Mouse (Mus musculus): ENCODE results near the gene Cenpn. TPM values are rescaled to one million over a fixed set of nuclear protein-coding genes. Genes with fewer than 3 reads are reported as not detected.

Cenpn gene
- polyA plus RNA-seq, 1 experiment from 2014 or later = 5.7 TPM

GRCm38 (mm10) chr8:116887813-116888212 lies 33.7 kb upstream of the Cenpn start:
- Histone ChIP-seq H3K9me3 (ENCODE audit: control insufficient read depth) (no peaks in the 10 kb centered on the region), H3K36me3 (ENCODE audit: control insufficient read depth, insufficient read depth) (0 out of 2 replicates have a peak, but pooled peaks cover 13% of the 10 kb centered on the region), H3K4me1 (replicated peaks; ENCODE audit: control insufficient read depth, insufficient read depth, low read length) (no peaks in the 10 kb centered on the region), H3K27ac (ENCODE audit: low read depth, low read length) (no peak overlapping the region), H3K4me2 (replicated peaks; ENCODE audit: low read depth) (no peak overlapping the region), H3K27me3 (replicated peaks; ENCODE audit: control insufficient read depth, insufficient read depth, low read length) (no peaks in the 10 kb centered on the region), H3K9ac (ENCODE audit: low read depth, low read length) (no peak overlapping the region), H3K4me3 (ENCODE audit: low read depth, low read length) (no peak overlapping the region)
- TF ChIP-seq CTCF (IDR thresholded peaks at IDR 0.05; ENCODE audit: low read depth) = no peak
- 80% methylated on average over 4 of the region's 4 CpGs for WGBS
- no peak for ATAC-seq

DNA sequence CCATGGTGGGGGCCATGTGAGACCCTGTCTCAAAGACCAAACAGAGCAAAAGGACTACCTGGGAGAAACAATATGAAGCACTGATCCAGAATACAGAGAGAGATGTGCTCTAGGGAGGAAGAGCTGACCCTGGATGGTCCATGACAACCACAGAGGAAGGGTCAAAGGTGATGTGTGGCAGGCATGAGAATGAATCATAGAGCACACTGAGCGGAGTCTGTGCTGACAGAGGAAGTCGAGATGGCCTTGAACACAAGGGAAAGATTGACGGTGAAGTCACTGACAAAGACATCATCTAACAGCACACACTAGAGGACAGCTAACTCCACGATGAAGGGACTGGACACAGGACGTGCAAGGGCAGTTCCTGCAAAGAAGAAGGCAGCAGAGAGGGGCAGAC lies 30.1 kb upstream of the Cenpn start:
- H3K36me3 ChIP-seq (ENCODE audit: control insufficient read depth, insufficient read depth) = peaks cover 15% of the 10 kb centered on the region; the same call in 1 of the 2 replicates
- no peak overlapping the region for H3K4me2 ChIP-seq (replicated peaks; ENCODE audit: low read depth)
- H3K9ac ChIP-seq (ENCODE audit: low read depth, low read length) = no peak overlapping the region
- ATAC-seq = no peak
- no peak for TF ChIP-seq CTCF (IDR thresholded peaks at IDR 0.05; ENCODE audit: low read depth)
- H3K9me3 ChIP-seq (ENCODE audit: control insufficient read depth) = no peaks in the 10 kb centered on the region
- no peaks in the 10 kb centered on the region for H3K27me3 ChIP-seq (replicated peaks; ENCODE audit: control insufficient read depth, insufficient read depth, low read length)
- 83% methylated on average over 5 of the region's 5 CpGs for WGBS
- H3K27ac ChIP-seq (ENCODE audit: low read depth, low read length) = no peak overlapping the region
- H3K4me1 ChIP-seq (replicated peaks; ENCODE audit: control insufficient read depth, insufficient read depth, low read length) = no peaks in the 10 kb centered on the region
- H3K4me3 ChIP-seq (ENCODE audit: low read depth, low read length) = no peak overlapping the region

- 78% methylated on average over 3 of the region's 3 CpGs for WGBS
- peaks cover 15% of the 10 kb centered on the region; the same call in 1 of the 2 replicates for H3K36me3 ChIP-seq (ENCODE audit: control insufficient read depth, insufficient read depth)
- no peaks in the 10 kb centered on the region for H3K4me1 ChIP-seq (replicated peaks; ENCODE audit: control insufficient read depth, insufficient read depth, low read length)
- H3K9me3 ChIP-seq (ENCODE audit: control insufficient read depth) = no peaks in the 10 kb centered on the region
- no peak overlapping the region for H3K27ac ChIP-seq (ENCODE audit: low read depth, low read length)
- no peak for ATAC-seq
- H3K4me3 ChIP-seq (ENCODE audit: low read depth, low read length) = no peak overlapping the region
- no peak overlapping the region for H3K4me2 ChIP-seq (replicated peaks; ENCODE audit: low read depth)
- no peak for TF ChIP-seq CTCF (IDR thresholded peaks at IDR 0.05; ENCODE audit: low read depth)
- no peak overlapping the region for H3K9ac ChIP-seq (ENCODE audit: low read depth, low read length)
- no peaks in the 10 kb centered on the region for H3K27me3 ChIP-seq (replicated peaks; ENCODE audit: control insufficient read depth, insufficient read depth, low read length)
Measured at GRCm38 (mm10) chr8:116892130-116892529, 29.4 kb upstream of the Cenpn start.

DNA sequence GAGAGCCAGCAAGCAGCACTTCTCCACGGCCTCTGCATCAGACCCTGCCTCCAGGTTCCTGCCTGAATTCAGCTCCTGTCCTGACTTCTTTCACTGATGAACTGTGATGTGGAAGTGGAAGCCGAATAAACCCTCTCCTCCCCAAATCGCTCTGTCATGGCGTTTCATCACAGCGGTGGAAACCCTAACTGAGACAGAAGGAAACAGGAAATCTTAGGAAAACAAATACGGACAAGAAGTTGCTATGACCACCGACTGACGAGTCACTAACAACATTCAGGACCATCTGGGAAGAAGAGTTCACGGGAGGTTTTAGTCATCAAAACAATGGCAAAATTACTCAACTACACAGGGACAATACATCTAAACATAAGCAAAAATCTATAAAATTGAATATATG lies 28.9 kb upstream of the Cenpn start:
- no peak for TF ChIP-seq CTCF (IDR thresholded peaks at IDR 0.05; ENCODE audit: low read depth)
- Histone ChIP-seq H3K9me3 (ENCODE audit: control insufficient read depth) (no peaks in the 10 kb centered on the region), H3K4me1 (replicated peaks; ENCODE audit: control insufficient read depth, insufficient read depth, low read length) (no peaks in the 10 kb centered on the region), H3K9ac (ENCODE audit: low read depth, low read length) (no peak overlapping the region), H3K27me3 (replicated peaks; ENCODE audit: control insufficient read depth, insufficient read depth, low read length) (no peaks in the 10 kb centered on the region), H3K4me3 (ENCODE audit: low read depth, low read length) (no peak overlapping the region), H3K27ac (ENCODE audit: low read depth, low read length) (no peak overlapping the region), H3K4me2 (replicated peaks; ENCODE audit: low read depth) (no peak overlapping the region), H3K36me3 (ENCODE audit: control insufficient read depth, insufficient read depth) (peaks cover 15% of the 10 kb centered on the region; the same call in 1 of the 2 replicates)
- no peak for ATAC-seq
- WGBS = 71% methylated on average over 9 of the region's 9 CpGs

DNA sequence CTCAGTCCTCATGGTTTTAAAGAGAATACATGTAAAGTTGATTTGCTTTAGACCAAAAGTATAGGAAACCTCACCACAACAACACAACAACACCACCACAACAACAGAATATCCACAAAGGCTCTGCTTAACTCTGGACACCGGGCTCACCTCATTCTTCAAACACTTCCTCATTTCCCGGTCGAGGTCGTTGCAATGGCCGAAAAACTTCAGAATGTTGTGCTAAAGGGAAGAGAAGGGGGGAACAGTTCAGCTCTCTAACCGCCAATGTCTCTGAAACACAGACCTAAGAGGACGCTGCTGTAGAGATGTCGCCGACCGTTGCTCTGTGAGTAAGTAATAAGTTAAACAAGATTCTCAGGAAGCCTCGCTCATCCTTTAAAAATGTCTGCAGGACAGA lies 27.6 kb upstream of the Cenpn start:
- no peak for TF ChIP-seq CTCF (IDR thresholded peaks at IDR 0.05; ENCODE audit: low read depth)
- no peak overlapping the region for H3K4me3 ChIP-seq (ENCODE audit: low read depth, low read length)
- WGBS = 72% methylated on average over 11 of the region's 11 CpGs
- H3K4me2 ChIP-seq (replicated peaks; ENCODE audit: low read depth) = no peak overlapping the region
- no peaks in the 10 kb centered on the region for H3K9me3 ChIP-seq (ENCODE audit: control insufficient read depth)
- H3K4me1 ChIP-seq (replicated peaks; ENCODE audit: control insufficient read depth, insufficient read depth, low read length) = no peaks in the 10 kb centered on the region
- no peak for ATAC-seq
- H3K36me3 ChIP-seq (ENCODE audit: control insufficient read depth, insufficient read depth) = peaks cover 10% of the 10 kb centered on the region; the same call in 1 of the 2 replicates
- H3K27me3 ChIP-seq (replicated peaks; ENCODE audit: control insufficient read depth, insufficient read depth, low read length) = no peaks in the 10 kb centered on the region
- no peak overlapping the region for H3K9ac ChIP-seq (ENCODE audit: low read depth, low read length)
- H3K27ac ChIP-seq (ENCODE audit: low read depth, low read length) = no peak overlapping the region

DNA sequence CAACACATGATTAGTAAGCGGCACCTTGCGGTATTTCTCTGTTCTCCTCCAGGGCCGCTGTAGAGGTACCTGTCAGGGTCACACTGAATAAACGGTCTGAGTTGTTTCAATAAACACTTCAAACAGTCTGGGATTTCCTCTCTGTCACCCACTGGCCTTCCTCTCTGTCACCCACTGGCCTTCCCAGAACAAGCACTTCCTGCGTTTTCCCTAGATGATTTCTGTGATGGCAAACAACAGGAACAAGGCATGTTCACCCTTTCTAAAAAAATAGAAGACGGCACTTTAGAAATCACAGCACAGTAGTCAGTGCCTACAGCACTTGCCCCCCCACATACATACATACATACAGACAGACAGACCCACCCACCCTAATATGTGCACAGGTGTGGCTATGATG lies 26.0 kb upstream of the Cenpn start:
- Histone ChIP-seq H3K9ac (ENCODE audit: low read depth, low read length) (no peak overlapping the region), H3K27ac (ENCODE audit: low read depth, low read length) (no peak overlapping the region), H3K4me2 (replicated peaks; ENCODE audit: low read depth) (no peak overlapping the region), H3K27me3 (replicated peaks; ENCODE audit: control insufficient read depth, insufficient read depth, low read length) (no peaks in the 10 kb centered on the region), H3K4me3 (ENCODE audit: low read depth, low read length) (no peak overlapping the region), H3K4me1 (replicated peaks; ENCODE audit: control insufficient read depth, insufficient read depth, low read length) (no peaks in the 10 kb centered on the region), H3K36me3 (ENCODE audit: control insufficient read depth, insufficient read depth) (peaks cover 3% of the 10 kb centered on the region; the same call in 1 of the 2 replicates), H3K9me3 (ENCODE audit: control insufficient read depth) (no peaks in the 10 kb centered on the region)
- no peak for TF ChIP-seq CTCF (IDR thresholded peaks at IDR 0.05; ENCODE audit: low read depth)
- 89% methylated on average over 6 of the region's 6 CpGs for WGBS
- ATAC-seq = no peak

- Histone ChIP-seq H3K27me3 (replicated peaks; ENCODE audit: control insufficient read depth, insufficient read depth, low read length) (no peaks in the 10 kb centered on the region), H3K9ac (ENCODE audit: low read depth, low read length) (no peak overlapping the region), H3K36me3 (ENCODE audit: control insufficient read depth, insufficient read depth) (peaks cover 5% of the 10 kb centered on the region; the same call in 1 of the 2 replicates), H3K9me3 (ENCODE audit: control insufficient read depth) (no peaks in the 10 kb centered on the region), H3K4me1 (replicated peaks; ENCODE audit: control insufficient read depth, insufficient read depth, low read length) (no peaks in the 10 kb centered on the region), H3K4me2 (replicated peaks; ENCODE audit: low read depth) (no peak overlapping the region), H3K27ac (ENCODE audit: low read depth, low read length) (no peak overlapping the region), H3K4me3 (ENCODE audit: low read depth, low read length) (no peak overlapping the region)
- TF ChIP-seq CTCF (IDR thresholded peaks at IDR 0.05; ENCODE audit: low read depth) = no peak
- over 99% methylated on average over 4 of the region's 4 CpGs for WGBS
- ATAC-seq = no peak
Measured at GRCm38 (mm10) chr8:116904736-116905135, 16.8 kb upstream of the Cenpn start.
